Mouse (Mus musculus): ENCODE data around the gene Timm22. TPM values are rescaled to one million over a fixed set of nuclear protein-coding genes. Genes with fewer than 3 reads are reported as not detected.
A peak's percentile ranks its signal among the peaks of the same experiment; 100 is the strongest.

The Timm22 gene
- polyA plus RNA-seq, 1 experiment from 2014 or later: 138 TPM

- H3K27ac ChIP-seq (replicated peaks; ENCODE audit: low read depth, low read length): peak overlapping the region; percentile 21; the same call in 1 of the 2 replicates
- DNase-seq (ENCODE audit: low spot score): peak; percentile 63
- 59% methylated on average over 13 of the region's 13 CpGs for WGBS
Observed at GRCm38 (mm10) chr11:76382711-76383324, 23.9 kb upstream of the Timm22 start.

GRCm38 (mm10) chr11:76384307-76384706 is 22.4 kb upstream of the Timm22 start:
- no peak overlapping the region for H3K4me2 ChIP-seq (ENCODE audit: low read depth, low read length)
- H3K36me3 ChIP-seq (replicated peaks; ENCODE audit: control insufficient read depth, insufficient read depth, low read depth, low read length): no peaks in the 10 kb centered on the region
- H3K4me1 ChIP-seq (ENCODE audit: control insufficient read depth, insufficient read depth, low read length): peaks cover 5% of the 10 kb centered on the region
- ATAC-seq (replicated peaks; ENCODE audit: insufficient number of reproducible peaks, low FRiP score, low TSS enrichment, low read depth) (no peak), DNase-seq (ENCODE audit: low spot score) (no peak)
- H3K27me3 ChIP-seq (ENCODE audit: control insufficient read depth, insufficient read depth, low read length): no peaks in the 10 kb centered on the region
- 76% methylated on average over 5 of the region's 5 CpGs for WGBS
- 0 out of 2 replicates have a peak overlapping the region, but pooled peaks have one; percentile 8 for H3K27ac ChIP-seq (replicated peaks; ENCODE audit: low read depth, low read length)
- H3K9ac ChIP-seq (replicated peaks; ENCODE audit: low read length): no peak overlapping the region
- H3K4me3 ChIP-seq (ENCODE audit: low read depth, low read length): no peak overlapping the region
- H3K9me3 ChIP-seq (replicated peaks; ENCODE audit: control insufficient read depth, low read length): no peaks in the 10 kb centered on the region

More at GRCm38 (mm10) chr11:76382711-76383324, 23.9 kb upstream of the Timm22 start:
- 0 out of 2 replicates have a peak, but pooled peaks have one; percentile 47 for ATAC-seq (replicated peaks; ENCODE audit: insufficient number of reproducible peaks, low FRiP score, low TSS enrichment, low read depth)
- Histone ChIP-seq H3K4me1 (ENCODE audit: control insufficient read depth, insufficient read depth, low read length) (peaks cover 5% of the 10 kb centered on the region), H3K9me3 (replicated peaks; ENCODE audit: control insufficient read depth, low read length) (no peaks in the 10 kb centered on the region), H3K4me3 (ENCODE audit: low read depth, low read length) (no peak overlapping the region), H3K4me2 (ENCODE audit: low read depth, low read length) (no peak overlapping the region), H3K27me3 (ENCODE audit: control insufficient read depth, insufficient read depth, low read length) (no peaks in the 10 kb centered on the region), H3K9ac (replicated peaks; ENCODE audit: low read length) (no peak overlapping the region), H3K36me3 (replicated peaks; ENCODE audit: control insufficient read depth, insufficient read depth, low read depth, low read length) (no peaks in the 10 kb centered on the region)

- ATAC-seq (replicated peaks; ENCODE audit: insufficient number of reproducible peaks, low FRiP score, low TSS enrichment, low read depth) (no peak), DNase-seq (ENCODE audit: low spot score) (no peak)
- Histone ChIP-seq H3K27me3 (ENCODE audit: control insufficient read depth, insufficient read depth, low read length) (no peaks in the 10 kb centered on the region), H3K4me2 (ENCODE audit: low read depth, low read length) (no peak overlapping the region), H3K27ac (replicated peaks; ENCODE audit: low read depth, low read length) (no peak overlapping the region), H3K4me3 (ENCODE audit: low read depth, low read length) (no peak overlapping the region), H3K9me3 (replicated peaks; ENCODE audit: control insufficient read depth, low read length) (no peaks in the 10 kb centered on the region), H3K9ac (replicated peaks; ENCODE audit: low read length) (no peak overlapping the region), H3K36me3 (replicated peaks; ENCODE audit: control insufficient read depth, insufficient read depth, low read depth, low read length) (no peaks in the 10 kb centered on the region), H3K4me1 (ENCODE audit: control insufficient read depth, insufficient read depth, low read length) (peaks cover 5% of the 10 kb centered on the region)
- WGBS: 58% methylated on average over 4 of the region's 4 CpGs
Observed at GRCm38 (mm10) chr11:76385017-76385416, 21.7 kb upstream of the Timm22 start.

GRCm38 (mm10) chr11:76385746-76386145 is 21.0 kb upstream of the Timm22 start:
- 44% methylated on average over 3 of the region's 3 CpGs for WGBS
- Histone ChIP-seq H3K4me2 (ENCODE audit: low read depth, low read length) (no peak overlapping the region), H3K4me3 (ENCODE audit: low read depth, low read length) (no peak overlapping the region), H3K27ac (replicated peaks; ENCODE audit: low read depth, low read length) (no peak overlapping the region), H3K9me3 (replicated peaks; ENCODE audit: control insufficient read depth, low read length) (no peaks in the 10 kb centered on the region), H3K9ac (replicated peaks; ENCODE audit: low read length) (no peak overlapping the region), H3K4me1 (ENCODE audit: control insufficient read depth, insufficient read depth, low read length) (peaks cover 5% of the 10 kb centered on the region), H3K27me3 (ENCODE audit: control insufficient read depth, insufficient read depth, low read length) (no peaks in the 10 kb centered on the region), H3K36me3 (replicated peaks; ENCODE audit: control insufficient read depth, insufficient read depth, low read depth, low read length) (no peaks in the 10 kb centered on the region)
- no peak for DNase-seq (ENCODE audit: low spot score)
- ATAC-seq (replicated peaks; ENCODE audit: insufficient number of reproducible peaks, low FRiP score, low TSS enrichment, low read depth): no peak

- ATAC-seq (replicated peaks; ENCODE audit: insufficient number of reproducible peaks, low FRiP score, low TSS enrichment, low read depth) (no peak), DNase-seq (ENCODE audit: low spot score) (no peak)
- H3K9me3 ChIP-seq (replicated peaks; ENCODE audit: control insufficient read depth, low read length): no peaks in the 10 kb centered on the region
- no peak overlapping the region for H3K4me3 ChIP-seq (ENCODE audit: low read depth, low read length)
- H3K27me3 ChIP-seq (ENCODE audit: control insufficient read depth, insufficient read depth, low read length): no peaks in the 10 kb centered on the region
- H3K27ac ChIP-seq (replicated peaks; ENCODE audit: low read depth, low read length): no peak overlapping the region
- H3K36me3 ChIP-seq (replicated peaks; ENCODE audit: control insufficient read depth, insufficient read depth, low read depth, low read length): no peaks in the 10 kb centered on the region
- no peak overlapping the region for H3K4me2 ChIP-seq (ENCODE audit: low read depth, low read length)
- no peak overlapping the region for H3K9ac ChIP-seq (replicated peaks; ENCODE audit: low read length)
- H3K4me1 ChIP-seq (ENCODE audit: control insufficient read depth, insufficient read depth, low read length): peaks cover 5% of the 10 kb centered on the region
- WGBS: 85% methylated on average over 1 of the region's 1 CpGs
Observed at GRCm38 (mm10) chr11:76387097-76387496, 19.7 kb upstream of the Timm22 start.

- Histone ChIP-seq H3K4me3 (ENCODE audit: low read depth, low read length) (no peak overlapping the region), H3K9me3 (replicated peaks; ENCODE audit: control insufficient read depth, low read length) (no peaks in the 10 kb centered on the region), H3K36me3 (replicated peaks; ENCODE audit: control insufficient read depth, insufficient read depth, low read depth, low read length) (no peaks in the 10 kb centered on the region), H3K9ac (replicated peaks; ENCODE audit: low read length) (no peak overlapping the region), H3K4me2 (ENCODE audit: low read depth, low read length) (no peak overlapping the region), H3K4me1 (ENCODE audit: control insufficient read depth, insufficient read depth, low read length) (peaks cover 5% of the 10 kb centered on the region; the same call in 1 of the 2 replicates), H3K27ac (replicated peaks; ENCODE audit: low read depth, low read length) (no peak overlapping the region), H3K27me3 (ENCODE audit: control insufficient read depth, insufficient read depth, low read length) (no peaks in the 10 kb centered on the region)
- DNase-seq (ENCODE audit: low spot score): peak; percentile 35
- WGBS: 32% methylated on average over 7 of the region's 7 CpGs
- ATAC-seq (replicated peaks; ENCODE audit: insufficient number of reproducible peaks, low FRiP score, low TSS enrichment, low read depth): no peak
Observed at GRCm38 (mm10) chr11:76388711-76389110, 18.0 kb upstream of the Timm22 start.

- H3K9me3 ChIP-seq (replicated peaks; ENCODE audit: control insufficient read depth, low read length): no peaks in the 10 kb centered on the region
- no peaks in the 10 kb centered on the region for H3K4me1 ChIP-seq (ENCODE audit: control insufficient read depth, insufficient read depth, low read length)
- H3K27me3 ChIP-seq (ENCODE audit: control insufficient read depth, insufficient read depth, low read length): no peaks in the 10 kb centered on the region
- DNase-seq (ENCODE audit: low spot score) (no peak), ATAC-seq (replicated peaks; ENCODE audit: insufficient number of reproducible peaks, low FRiP score, low TSS enrichment, low read depth) (no peak)
- H3K9ac ChIP-seq (replicated peaks; ENCODE audit: low read length): no peak overlapping the region
- WGBS: 93% methylated on average over 7 of the region's 7 CpGs
- no peak overlapping the region for H3K27ac ChIP-seq (replicated peaks; ENCODE audit: low read depth, low read length)
- no peaks in the 10 kb centered on the region for H3K36me3 ChIP-seq (replicated peaks; ENCODE audit: control insufficient read depth, insufficient read depth, low read depth, low read length)
- H3K4me2 ChIP-seq (ENCODE audit: low read depth, low read length): no peak overlapping the region
- H3K4me3 ChIP-seq (ENCODE audit: low read depth, low read length): no peak overlapping the region
Observed at GRCm38 (mm10) chr11:76392532-76392931, 14.2 kb upstream of the Timm22 start.

GRCm38 (mm10) chr11:76392996-76393395 is 13.8 kb upstream of the Timm22 start:
- 91% methylated on average over 11 of the region's 11 CpGs for WGBS
- no peaks in the 10 kb centered on the region for H3K27me3 ChIP-seq (ENCODE audit: control insufficient read depth, insufficient read depth, low read length)
- no peaks in the 10 kb centered on the region for H3K9me3 ChIP-seq (replicated peaks; ENCODE audit: control insufficient read depth, low read length)
- H3K4me2 ChIP-seq (ENCODE audit: low read depth, low read length): no peak overlapping the region
- H3K4me3 ChIP-seq (ENCODE audit: low read depth, low read length): no peak overlapping the region
- H3K9ac ChIP-seq (replicated peaks; ENCODE audit: low read length): no peak overlapping the region
- no peak for ATAC-seq (replicated peaks; ENCODE audit: insufficient number of reproducible peaks, low FRiP score, low TSS enrichment, low read depth)
- no peaks in the 10 kb centered on the region for H3K4me1 ChIP-seq (ENCODE audit: control insufficient read depth, insufficient read depth, low read length)
- H3K36me3 ChIP-seq (replicated peaks; ENCODE audit: control insufficient read depth, insufficient read depth, low read depth, low read length): no peaks in the 10 kb centered on the region
- no peak for DNase-seq (ENCODE audit: low spot score)
- H3K27ac ChIP-seq (replicated peaks; ENCODE audit: low read depth, low read length): no peak overlapping the region
